Mouse (Mus musculus): Measurements from ENCODE around the gene Smg6.

DNA sequence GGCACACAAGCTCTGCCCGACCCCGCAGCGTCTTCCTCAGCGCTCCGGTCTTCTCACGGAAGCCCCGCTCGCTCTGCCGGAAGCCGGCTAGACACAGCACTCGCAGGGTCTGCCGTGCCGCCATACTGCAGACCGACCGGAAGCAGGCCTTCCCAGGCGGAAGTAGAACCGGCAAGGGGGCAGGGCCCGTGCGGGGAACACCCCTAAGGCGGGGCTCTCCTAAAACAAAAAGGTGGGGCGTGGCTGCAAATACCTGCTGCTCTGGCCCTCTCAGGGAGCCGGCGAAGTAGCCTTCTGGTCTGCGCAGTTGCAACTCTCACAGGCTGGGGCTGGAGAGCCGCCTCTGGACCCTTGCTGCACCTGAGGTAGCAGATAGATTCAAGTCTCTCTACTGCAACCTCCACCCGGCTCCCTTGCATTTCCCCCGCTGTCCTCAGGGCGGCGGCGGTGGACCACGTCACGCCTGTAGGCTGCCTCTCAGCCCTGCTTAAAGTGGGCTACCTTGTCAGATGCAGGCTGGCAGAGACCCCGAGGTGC lies 253.1 kb downstream of the Smg6 start, which contains the start of gene Ovca2:
- TF ChIP-seq EP300 (IDR thresholded peaks at IDR 0.05; ENCODE audit: insufficient read depth, low read depth, low read length) (no peak), POLR2A (IDR thresholded peaks at IDR 0.05; ENCODE audit: insufficient read depth, low read length) (peak; percentile 78), CTCF (IDR thresholded peaks at IDR 0.05; ENCODE audit: low read depth, low read length) (peak; percentile 63)

All from ES-Bruce4 (cell line).